Mouse (Mus musculus): ENCODE data around the gene Swap70. TPM values are rescaled to one million over a fixed set of nuclear protein-coding genes. Genes with fewer than 3 reads are reported as not detected.

Gene Swap70
- polyA plus RNA-seq, 1 experiment from 2014 or later: 10.7 TPM

DNA sequence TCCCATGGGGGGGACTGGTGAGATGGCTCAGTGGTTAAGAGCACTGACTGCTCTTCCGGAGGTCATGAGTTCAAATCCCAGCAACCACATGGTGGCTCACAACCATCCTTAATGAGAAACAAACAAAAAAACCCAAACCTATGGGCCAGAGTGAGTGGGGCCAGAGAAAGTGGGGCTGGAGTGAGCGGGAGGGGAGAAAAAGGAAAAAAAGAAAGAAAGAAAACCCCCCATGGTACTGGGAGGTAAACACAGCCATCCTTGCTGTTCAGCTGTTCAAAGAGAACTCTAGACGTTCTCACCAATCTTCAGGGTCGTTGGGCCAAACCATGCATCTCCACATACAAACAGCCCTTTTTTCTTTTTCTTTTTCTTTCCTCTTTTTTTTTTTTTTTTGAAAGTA, 18.1 kb downstream of the Swap70 start:
- Histone ChIP-seq H3K27ac (replicated peaks) (no peak overlapping the region), H3K4me2 (replicated peaks; ENCODE audit: low read depth) (no peak overlapping the region)
- WGBS: 80% methylated on average over 4 of the region's 4 CpGs

DNA sequence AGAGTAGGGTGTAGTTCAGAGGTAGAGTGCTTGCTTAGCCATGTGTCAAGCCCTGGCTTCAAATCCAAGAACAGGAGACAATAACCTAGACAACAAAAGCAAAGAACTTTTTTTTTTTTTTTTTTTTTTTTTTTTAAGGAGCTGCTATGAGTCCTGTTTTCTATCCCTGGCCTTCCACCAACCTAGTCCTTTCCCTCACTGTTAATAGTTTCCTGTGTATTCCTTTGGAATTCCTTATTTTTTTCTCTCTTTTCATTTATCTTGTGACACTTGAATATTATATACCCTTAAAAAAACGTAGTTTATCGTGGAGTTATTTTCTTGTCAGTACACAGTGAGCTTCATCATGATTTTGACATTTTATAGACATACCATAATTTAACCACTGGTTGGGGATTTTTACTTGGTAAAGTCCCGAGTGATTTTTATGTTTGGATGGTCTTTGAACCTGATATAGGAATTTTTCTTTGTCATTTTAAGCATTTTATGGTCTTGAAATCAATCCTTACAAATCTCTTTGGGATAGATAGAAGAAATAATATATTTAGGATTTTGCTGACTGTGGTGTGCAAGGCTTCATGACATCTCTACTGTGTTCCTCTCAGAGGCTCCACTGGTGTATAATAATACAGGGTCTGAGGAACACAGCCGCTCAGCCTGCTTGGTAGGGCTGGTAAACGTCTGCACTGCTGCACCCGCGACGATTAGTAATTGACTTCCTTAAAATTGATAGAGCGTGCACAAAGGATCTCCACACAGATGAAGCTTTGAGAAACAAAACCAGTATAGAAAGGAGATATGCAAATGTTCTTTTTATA, 20.2 kb downstream of the Swap70 start:
- Histone ChIP-seq H3K27ac (replicated peaks) (no peak overlapping the region), H3K36me3 (ENCODE audit: control insufficient read depth, insufficient read depth, low read length) (no peaks in the 10 kb centered on the region), H3K9me3 (ENCODE audit: control insufficient read depth, low read length) (no peaks in the 10 kb centered on the region), H3K27me3 (ENCODE audit: control insufficient read depth, insufficient read depth, low read length) (no peaks in the 10 kb centered on the region), H3K9ac (ENCODE audit: low read length) (no peak overlapping the region), H3K4me2 (replicated peaks; ENCODE audit: low read depth) (no peak overlapping the region), H3K4me3 (ENCODE audit: low read depth, low read length) (no peak overlapping the region), H3K4me1 (replicated peaks; ENCODE audit: control insufficient read depth, insufficient read depth) (0 out of 2 replicates have a peak, but pooled peaks cover 2% of the 10 kb centered on the region)
- DNase-seq (ENCODE audit: low spot score) (no peak), ATAC-seq (ENCODE audit: low FRiP score, low TSS enrichment) (no peak)
- TF ChIP-seq EP300 (optimal IDR thresholded peaks at IDR 0.05) (no peak), CTCF (IDR thresholded peaks at IDR 0.05; ENCODE audit: low read depth) (no peak)
- WGBS: 61% methylated on average over 9 of the region's 9 CpGs

More for the DNA sequence above, 18.1 kb downstream of the Swap70 start:
- TF ChIP-seq CTCF (IDR thresholded peaks at IDR 0.05; ENCODE audit: low read depth): no peak
- no peak for TF ChIP-seq EP300 (optimal IDR thresholded peaks at IDR 0.05)
- Histone ChIP-seq H3K36me3 (ENCODE audit: control insufficient read depth, insufficient read depth, low read length) (no peaks in the 10 kb centered on the region), H3K4me3 (ENCODE audit: low read depth, low read length) (no peak overlapping the region), H3K4me1 (replicated peaks; ENCODE audit: control insufficient read depth, insufficient read depth) (peaks cover 2% of the 10 kb centered on the region; the same call in 1 of the 2 replicates), H3K27me3 (ENCODE audit: control insufficient read depth, insufficient read depth, low read length) (no peaks in the 10 kb centered on the region), H3K9ac (ENCODE audit: low read length) (no peak overlapping the region), H3K9me3 (ENCODE audit: control insufficient read depth, low read length) (no peaks in the 10 kb centered on the region)
- DNase-seq (ENCODE audit: low spot score): no peak
- ATAC-seq (ENCODE audit: low FRiP score, low TSS enrichment): no peak

DNA sequence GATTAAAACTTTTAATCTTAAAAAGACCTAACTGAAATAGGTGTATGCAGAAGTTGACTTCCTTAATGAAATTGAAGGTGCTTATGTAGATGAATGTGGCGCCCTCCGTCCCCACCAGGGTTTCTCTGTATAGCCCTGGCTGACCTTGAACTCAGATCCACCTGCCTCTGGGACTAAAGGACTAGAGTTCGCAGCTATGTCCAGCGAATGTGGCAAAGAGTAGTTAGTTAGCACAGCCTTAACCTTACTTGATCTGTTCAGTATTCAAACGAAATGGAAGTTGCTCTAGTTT, 20.7 kb downstream of the Swap70 start:
- ATAC-seq (ENCODE audit: low FRiP score, low TSS enrichment) (no peak), DNase-seq (ENCODE audit: low spot score) (no peak)
- H3K36me3 ChIP-seq (ENCODE audit: control insufficient read depth, insufficient read depth, low read length): no peaks in the 10 kb centered on the region
- no peaks in the 10 kb centered on the region for H3K27me3 ChIP-seq (ENCODE audit: control insufficient read depth, insufficient read depth, low read length)
- H3K4me3 ChIP-seq (ENCODE audit: low read depth, low read length): no peak overlapping the region
- WGBS: 92% methylated on average over 5 of the region's 5 CpGs
- H3K27ac ChIP-seq (replicated peaks): no peak overlapping the region
- 0 out of 2 replicates have a peak, but pooled peaks cover 2% of the 10 kb centered on the region for H3K4me1 ChIP-seq (replicated peaks; ENCODE audit: control insufficient read depth, insufficient read depth)
- H3K9ac ChIP-seq (ENCODE audit: low read length): no peak overlapping the region
- H3K4me2 ChIP-seq (replicated peaks; ENCODE audit: low read depth): no peak overlapping the region
- no peak for TF ChIP-seq CTCF (IDR thresholded peaks at IDR 0.05; ENCODE audit: low read depth)
- no peak for TF ChIP-seq EP300 (optimal IDR thresholded peaks at IDR 0.05)
- no peaks in the 10 kb centered on the region for H3K9me3 ChIP-seq (ENCODE audit: control insufficient read depth, low read length)

DNA sequence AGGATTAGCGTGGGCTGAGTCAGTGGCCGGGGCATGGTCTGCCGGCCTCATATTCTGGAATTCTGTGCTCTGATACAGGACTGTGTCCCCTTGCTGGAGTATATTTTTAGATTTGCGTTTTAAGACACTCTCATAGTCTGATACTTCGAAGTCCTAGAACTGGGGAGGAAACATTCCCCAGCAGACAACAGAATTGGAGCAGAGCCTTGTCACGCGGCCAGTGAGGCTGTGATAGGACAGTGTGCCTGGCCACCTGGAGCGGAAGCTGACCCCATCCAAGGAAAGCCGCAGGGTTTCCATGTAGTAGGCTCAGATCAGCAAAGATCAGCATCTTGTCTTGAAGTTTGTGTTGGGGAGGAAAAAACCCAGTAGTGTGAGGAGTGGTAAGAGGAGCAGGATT, 23.6 kb downstream of the Swap70 start:
- TF ChIP-seq CTCF (IDR thresholded peaks at IDR 0.05; ENCODE audit: low read depth): no peak
- no peak for TF ChIP-seq EP300 (optimal IDR thresholded peaks at IDR 0.05)
- Histone ChIP-seq H3K27me3 (ENCODE audit: control insufficient read depth, insufficient read depth, low read length) (no peaks in the 10 kb centered on the region), H3K4me3 (ENCODE audit: low read depth, low read length) (no peak overlapping the region), H3K9ac (ENCODE audit: low read length) (no peak overlapping the region), H3K36me3 (ENCODE audit: control insufficient read depth, insufficient read depth, low read length) (no peaks in the 10 kb centered on the region), H3K4me1 (replicated peaks; ENCODE audit: control insufficient read depth, insufficient read depth) (no peaks in the 10 kb centered on the region), H3K4me2 (replicated peaks; ENCODE audit: low read depth) (no peak overlapping the region), H3K27ac (replicated peaks) (no peak overlapping the region), H3K9me3 (ENCODE audit: control insufficient read depth, low read length) (no peaks in the 10 kb centered on the region)
- 80% methylated on average over 9 of the region's 9 CpGs for whole genome bisulfite sequencing
- ATAC-seq (ENCODE audit: low FRiP score, low TSS enrichment): no peak
- DNase-seq (ENCODE audit: low spot score): no peak

DNA sequence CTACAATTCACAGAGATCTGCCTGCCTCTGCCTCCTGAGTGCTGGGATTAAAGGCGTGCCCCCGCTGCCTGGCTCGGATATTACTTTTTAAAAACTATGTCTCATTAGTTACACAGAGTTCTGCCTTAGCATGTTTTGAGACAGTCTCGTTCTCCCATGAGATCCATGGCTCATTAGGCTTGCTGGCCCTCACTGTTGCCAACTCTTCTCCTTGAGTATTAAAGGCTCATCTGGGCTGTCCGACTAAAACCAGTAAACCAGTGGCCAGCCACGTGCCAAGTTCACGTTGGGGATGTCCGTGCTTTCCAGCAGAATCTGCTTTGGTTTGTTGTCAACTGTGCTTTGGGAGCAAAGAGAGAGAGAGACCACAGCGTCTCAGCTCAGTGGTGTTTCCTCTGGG, 25.0 kb downstream of the Swap70 start:
- TF ChIP-seq EP300 (optimal IDR thresholded peaks at IDR 0.05): no peak
- TF ChIP-seq CTCF (IDR thresholded peaks at IDR 0.05; ENCODE audit: low read depth): no peak
- Histone ChIP-seq H3K9me3 (ENCODE audit: control insufficient read depth, low read length) (no peaks in the 10 kb centered on the region), H3K4me3 (ENCODE audit: low read depth, low read length) (no peak overlapping the region), H3K4me2 (replicated peaks; ENCODE audit: low read depth) (no peak overlapping the region), H3K4me1 (replicated peaks; ENCODE audit: control insufficient read depth, insufficient read depth) (no peaks in the 10 kb centered on the region), H3K9ac (ENCODE audit: low read length) (no peak overlapping the region), H3K36me3 (ENCODE audit: control insufficient read depth, insufficient read depth, low read length) (no peaks in the 10 kb centered on the region), H3K27me3 (ENCODE audit: control insufficient read depth, insufficient read depth, low read length) (no peaks in the 10 kb centered on the region), H3K27ac (replicated peaks) (no peak overlapping the region)
- DNase-seq (ENCODE audit: low spot score) (no peak), ATAC-seq (ENCODE audit: low FRiP score, low TSS enrichment) (no peak)
- WGBS: 83% methylated on average over 9 of the region's 9 CpGs

DNA sequence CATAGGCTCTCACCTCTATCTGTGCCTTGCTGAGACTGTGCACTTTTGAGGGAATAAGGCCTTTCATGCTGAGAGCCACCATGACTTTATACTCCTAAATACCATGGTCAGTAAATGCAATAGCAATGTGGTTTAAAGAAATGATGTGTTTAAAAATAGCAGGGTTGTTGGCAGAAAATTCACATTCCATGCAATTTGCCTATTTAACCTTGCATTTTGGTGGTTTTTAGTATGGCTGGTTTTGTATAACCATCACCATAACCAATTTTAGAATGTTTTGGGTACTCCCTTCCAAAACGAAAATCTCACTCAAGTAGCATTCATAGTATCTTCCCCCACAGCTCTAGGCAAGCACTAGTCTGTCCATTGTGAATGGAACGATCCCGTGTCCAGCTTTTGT, 26.3 kb downstream of the Swap70 start:
- no peak overlapping the region for H3K4me3 ChIP-seq (ENCODE audit: low read depth, low read length)
- no peaks in the 10 kb centered on the region for H3K36me3 ChIP-seq (ENCODE audit: control insufficient read depth, insufficient read depth, low read length)
- H3K27me3 ChIP-seq (ENCODE audit: control insufficient read depth, insufficient read depth, low read length): no peaks in the 10 kb centered on the region
- no peak for DNase-seq (ENCODE audit: low spot score)
- TF ChIP-seq EP300 (optimal IDR thresholded peaks at IDR 0.05): no peak
- no peak for TF ChIP-seq CTCF (IDR thresholded peaks at IDR 0.05; ENCODE audit: low read depth)
- H3K9me3 ChIP-seq (ENCODE audit: control insufficient read depth, low read length): no peaks in the 10 kb centered on the region
- no peak for ATAC-seq (ENCODE audit: low FRiP score, low TSS enrichment)
- no peaks in the 10 kb centered on the region for H3K4me1 ChIP-seq (replicated peaks; ENCODE audit: control insufficient read depth, insufficient read depth)
- no peak overlapping the region for H3K4me2 ChIP-seq (replicated peaks; ENCODE audit: low read depth)
- 86% methylated on average over 3 of the region's 3 CpGs for WGBS
- H3K9ac ChIP-seq (ENCODE audit: low read length): no peak overlapping the region
- H3K27ac ChIP-seq (replicated peaks): no peak overlapping the region

Data from stomach, postnatal 0 days (tissue).